Mouse (Mus musculus) hindbrain, embryonic 16.5 days (tissue): ENCODE results near the gene Pola1. TPM values are rescaled to one million over a fixed set of nuclear protein-coding genes. Genes with fewer than 3 reads are reported as not detected.

ENCODE experiments used
- ATAC-seq: fragments of 200-750 bp; cut with Nextera tagmentation; 2 replicates; pipeline ENCODE4 v1.8.0; 2017; ENCODE audit warnings: moderate TSS enrichment, moderate library complexity
- H3K27ac ChIP-seq: fragments of 300-500 bp; sonication (generic); 2 replicates; pipeline ENCODE4 v1.5.1; 2014; ENCODE audit warnings: low read depth, mild to moderate bottlenecking, control low read depth, low read length, moderate library complexity
- H3K27me3 ChIP-seq: fragments of 300-500 bp; sonication (generic); replicated peaks from 2 replicates; pipeline ENCODE4 v1.6.1; 2014; ENCODE audit warnings: low read length; ENCODE audit not compliant: control insufficient read depth, insufficient read depth
- H3K36me3 ChIP-seq: fragments of 300-500 bp; sonication (generic); 2 replicates; pipeline ENCODE4 v1.6.1; 2014; ENCODE audit warnings: mild to moderate bottlenecking, low read length, moderate library complexity, mixed read lengths; ENCODE audit not compliant: control insufficient read depth, insufficient read depth
- H3K4me1 ChIP-seq: fragments of 300-500 bp; sonication (generic); 2 replicates; pipeline ENCODE4 v1.6.1; 2014; ENCODE audit warnings: low read depth, low read length; ENCODE audit not compliant: control insufficient read depth, insufficient read depth
- H3K4me2 ChIP-seq: fragments of 300-500 bp; sonication (generic); 2 replicates; pipeline ENCODE4 v1.6.1; 2014; ENCODE audit warnings: mild to moderate bottlenecking, low read length, control low read depth, moderate library complexity
- H3K4me3 ChIP-seq: fragments of 300-500 bp; sonication (generic); 2 replicates; pipeline ENCODE4 v1.5.1; 2014; ENCODE audit warnings: mild to moderate bottlenecking, low read length, control low read depth, moderate library complexity
- H3K9ac ChIP-seq: fragments of 300-500 bp; sonication (generic); 2 replicates; pipeline ENCODE4 v1.6.1; 2014; ENCODE audit warnings: low read depth, mild to moderate bottlenecking, control low read depth, low read length, moderate library complexity
- H3K9me3 ChIP-seq: fragments of 300-500 bp; sonication (generic); 2 replicates; pipeline ENCODE4 v1.6.1; 2014; ENCODE audit warnings: mild to moderate bottlenecking, low read length, moderate library complexity; ENCODE audit not compliant: control insufficient read depth
- WGBS: fragments of 180-500 bp; shearing (Covaris S2); extraction: QIAGEN DNeasy Blood & Tissue Kit; methylation state at CpG from one replicate; pipeline ENCODE4 v1.1.7; 2014; 5-methylcytosine and 5-hydroxymethylcytosine counted together
- polyA plus RNA-seq: library from polyadenylated mRNA; unstranded; fragments of >200 nt; fragmentation: Nextera tagmentation; extraction: Ambion mirVana; gene quantifications from 2 replicates; pipeline ENCODE4 v1.2.1, GENCODE M21; 2015

Gene Pola1
- polyA plus RNA-seq = 4.6 and 5.4 TPM in 2 replicates

DNA sequence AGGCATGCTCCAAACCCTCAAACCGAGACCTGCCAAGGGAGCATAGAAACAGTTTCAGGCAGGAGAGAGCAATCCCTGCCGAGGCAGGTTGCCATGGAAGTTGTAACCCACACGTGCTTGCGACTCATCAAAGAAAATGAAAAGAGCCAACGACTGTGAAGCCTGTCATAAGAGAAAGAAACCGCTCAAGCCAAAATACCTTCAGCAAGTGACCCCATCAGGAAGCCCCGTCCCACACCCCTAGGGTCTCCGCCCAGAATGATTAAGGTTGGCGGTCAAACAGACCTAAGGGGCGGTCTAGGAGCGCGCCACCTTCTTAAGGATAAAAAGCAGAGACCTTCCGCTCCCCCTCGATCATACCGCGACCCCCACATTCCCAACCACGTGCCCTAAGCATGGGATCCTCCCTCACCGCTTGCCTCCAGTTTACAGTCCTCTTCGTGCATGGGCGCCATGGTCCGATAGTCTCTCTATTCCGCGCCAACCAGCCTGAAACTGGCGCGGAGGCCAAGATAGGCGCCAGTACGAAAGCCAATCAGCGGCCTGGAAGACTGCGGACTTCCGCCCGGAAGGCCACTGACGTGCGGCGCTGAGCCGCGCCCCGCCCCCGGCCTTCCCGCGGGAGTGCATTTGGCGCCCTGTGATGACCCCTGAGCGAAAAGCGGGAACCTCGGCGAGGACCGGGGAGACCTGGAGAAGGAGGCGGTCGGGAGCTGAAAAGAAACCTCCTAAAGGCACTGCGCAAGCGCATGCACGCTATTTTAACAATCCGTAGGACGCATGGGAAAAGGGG is at the start of gene Pola1:
Pola1 (minus strand) TSS at position 499 of the 793 bp plus-strand sequence.
- Histone ChIP-seq H3K4me3 (peak within 1 kb of the TSS; percentile 58), H3K36me3 (no peaks in the 10 kb centered on the region), H3K27me3 (no peaks in the 10 kb centered on the region), H3K9me3 (no peaks in the 10 kb centered on the region), H3K27ac (peak within 1 kb of the TSS; percentile 48), H3K9ac (peak within 1 kb of the TSS; percentile 59), H3K4me1 (no peaks in the 10 kb centered on the region), H3K4me2 (peak within 1 kb of the TSS; percentile 55)
- 20% methylated on average over 53 of the region's 53 CpGs for WGBS
- ATAC-seq = peak; percentile 99

DNA sequence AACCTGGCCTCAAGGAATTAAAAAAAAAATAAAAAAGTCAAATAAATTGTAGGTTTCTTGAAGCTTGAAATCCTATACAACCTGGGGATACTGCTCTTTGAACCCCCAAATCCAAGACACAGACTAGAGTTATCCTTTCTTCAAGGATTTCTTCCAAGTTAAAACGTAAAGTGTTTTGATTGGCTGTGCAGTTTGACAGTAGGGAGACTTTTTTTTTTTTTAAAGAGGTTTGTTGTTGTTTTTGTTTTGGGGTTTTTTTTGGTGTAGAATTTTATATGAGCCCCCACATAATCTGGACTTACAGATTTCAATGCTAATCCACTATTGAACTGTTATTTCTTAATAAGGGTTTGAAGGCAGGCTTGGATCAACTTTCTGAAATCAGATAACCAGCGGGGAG is 44.3 kb upstream of the Pola1 start:
- no peaks in the 10 kb centered on the region for H3K27me3 ChIP-seq
- peak overlapping the region; percentile 86 for H3K27ac ChIP-seq
- H3K4me1 ChIP-seq = no peaks in the 10 kb centered on the region; the same call in 1 of the 2 replicates
- H3K36me3 ChIP-seq = no peaks in the 10 kb centered on the region
- H3K4me2 ChIP-seq = peak overlapping the region; percentile 55
- H3K9me3 ChIP-seq = no peaks in the 10 kb centered on the region
- no peak overlapping the region for H3K9ac ChIP-seq
- peak overlapping the region; percentile 43 for H3K4me3 ChIP-seq
- 53% methylated on average over 2 of the region's 2 CpGs for WGBS
- no peak for ATAC-seq

DNA sequence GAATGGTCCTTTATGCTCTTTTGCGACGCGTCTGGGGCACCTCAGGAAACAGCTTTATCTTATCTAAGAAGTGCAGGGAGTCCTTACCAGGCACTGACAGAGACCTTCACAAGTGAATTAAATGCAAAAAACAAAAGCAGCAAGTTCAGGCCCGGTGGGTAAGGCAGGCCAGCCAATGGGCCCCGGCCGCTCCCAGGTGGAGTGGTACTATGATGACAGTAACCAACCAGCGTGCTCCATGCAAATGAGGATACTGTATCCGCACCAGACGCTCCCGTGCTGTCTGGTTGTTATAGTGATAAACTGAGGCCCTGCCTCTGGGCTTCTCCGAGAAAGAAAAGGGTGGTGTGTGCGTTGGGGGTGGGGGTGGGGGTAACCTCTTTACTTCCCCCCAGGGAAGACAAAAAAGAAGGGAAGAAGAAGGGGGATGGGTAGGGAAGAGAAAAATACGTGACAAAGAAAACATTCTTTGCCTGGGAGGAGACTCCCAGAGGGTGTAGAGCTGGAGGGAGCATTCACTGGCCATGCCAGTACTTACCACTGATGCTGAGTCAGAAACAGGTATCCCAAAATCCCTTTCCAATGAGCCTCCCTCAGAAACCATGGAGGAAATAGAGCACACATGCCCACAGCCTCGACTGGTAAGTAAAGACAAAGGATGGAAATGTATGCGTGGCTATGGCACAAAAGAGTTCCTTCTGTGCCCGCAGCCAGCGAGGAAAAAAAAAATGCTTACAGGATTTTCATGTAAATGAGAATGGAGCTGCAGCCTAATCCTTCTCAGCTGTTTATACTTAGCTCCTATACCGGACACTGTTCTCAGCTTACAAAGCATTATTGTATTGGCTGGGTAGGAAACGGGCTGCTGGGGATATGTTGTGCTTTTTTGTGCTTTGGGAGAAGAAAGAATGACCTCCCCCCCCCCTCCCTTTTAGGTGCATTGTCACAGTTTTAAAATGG is 43.2 kb upstream of the Pola1 start:
- H3K27ac ChIP-seq = peak overlapping the region; percentile 86
- no peaks in the 10 kb centered on the region; the same call in 1 of the 2 replicates for H3K4me1 ChIP-seq
- H3K9ac ChIP-seq = peak overlapping the region; percentile 63
- no peaks in the 10 kb centered on the region for H3K36me3 ChIP-seq
- WGBS = 17% methylated on average over 19 of the region's 19 CpGs
- peak; percentile 100 for ATAC-seq
- peak overlapping the region; percentile 55 for H3K4me2 ChIP-seq
- no peaks in the 10 kb centered on the region for H3K27me3 ChIP-seq
- peak overlapping the region; percentile 43 for H3K4me3 ChIP-seq
- no peaks in the 10 kb centered on the region for H3K9me3 ChIP-seq

DNA sequence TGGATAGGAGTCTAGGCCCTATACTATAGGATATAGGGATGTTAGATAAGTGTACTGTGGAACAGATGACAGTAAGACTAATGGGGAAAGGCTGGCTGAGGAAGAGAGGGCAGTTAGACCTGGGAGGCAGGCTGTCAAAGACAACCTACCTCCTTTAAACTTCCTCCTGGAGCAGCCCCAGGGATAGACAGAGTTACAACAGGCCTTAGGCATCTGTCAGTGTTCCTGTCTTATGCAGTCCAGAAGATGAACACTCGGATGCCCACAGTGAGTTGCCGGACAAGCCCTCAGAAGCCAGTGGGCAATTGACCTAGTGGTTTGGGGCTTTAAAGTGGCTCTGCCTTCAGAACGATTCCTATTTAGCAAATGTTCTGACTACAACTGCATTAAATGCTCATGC is 42.5 kb upstream of the Pola1 start:
- WGBS = 37% methylated on average over 3 of the region's 3 CpGs
- H3K4me2 ChIP-seq = peak overlapping the region; percentile 55
- peak overlapping the region; percentile 17; the same call in 1 of the 2 replicates for H3K9ac ChIP-seq
- H3K36me3 ChIP-seq = no peaks in the 10 kb centered on the region
- peak; percentile 3; the same call in 1 of the 2 replicates for ATAC-seq
- H3K4me3 ChIP-seq = peak overlapping the region; percentile 43
- H3K27ac ChIP-seq = peak overlapping the region; percentile 86
- H3K9me3 ChIP-seq = no peaks in the 10 kb centered on the region
- H3K27me3 ChIP-seq = no peaks in the 10 kb centered on the region
- no peaks in the 10 kb centered on the region; the same call in 1 of the 2 replicates for H3K4me1 ChIP-seq

DNA sequence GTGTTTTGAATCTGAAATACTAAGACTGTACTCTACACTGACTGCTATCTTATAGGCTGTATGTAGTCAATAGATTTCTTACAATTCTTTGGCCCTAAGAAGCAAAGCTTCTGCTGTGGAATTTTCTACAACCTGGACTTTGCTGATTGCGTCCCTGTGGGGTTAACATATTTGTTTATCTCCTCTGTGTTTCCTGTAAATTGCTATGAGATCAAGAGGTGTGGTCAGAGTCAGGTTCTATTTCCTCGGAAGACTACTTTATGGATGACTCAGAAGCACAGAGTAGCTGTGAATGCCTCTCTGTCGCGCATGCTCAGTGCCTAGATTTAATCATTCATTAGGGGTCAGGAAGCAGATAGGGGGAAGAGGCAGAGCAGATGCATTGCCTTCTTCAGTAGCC is 32.8 kb upstream of the Pola1 start:
- Histone ChIP-seq H3K27ac (no peak overlapping the region), H3K9ac (no peak overlapping the region), H3K27me3 (no peaks in the 10 kb centered on the region), H3K4me3 (no peak overlapping the region), H3K9me3 (no peaks in the 10 kb centered on the region), H3K4me2 (no peak overlapping the region), H3K4me1 (no peaks in the 10 kb centered on the region), H3K36me3 (no peaks in the 10 kb centered on the region)
- ATAC-seq = no peak
- 78% methylated on average over 4 of the region's 4 CpGs for WGBS

DNA sequence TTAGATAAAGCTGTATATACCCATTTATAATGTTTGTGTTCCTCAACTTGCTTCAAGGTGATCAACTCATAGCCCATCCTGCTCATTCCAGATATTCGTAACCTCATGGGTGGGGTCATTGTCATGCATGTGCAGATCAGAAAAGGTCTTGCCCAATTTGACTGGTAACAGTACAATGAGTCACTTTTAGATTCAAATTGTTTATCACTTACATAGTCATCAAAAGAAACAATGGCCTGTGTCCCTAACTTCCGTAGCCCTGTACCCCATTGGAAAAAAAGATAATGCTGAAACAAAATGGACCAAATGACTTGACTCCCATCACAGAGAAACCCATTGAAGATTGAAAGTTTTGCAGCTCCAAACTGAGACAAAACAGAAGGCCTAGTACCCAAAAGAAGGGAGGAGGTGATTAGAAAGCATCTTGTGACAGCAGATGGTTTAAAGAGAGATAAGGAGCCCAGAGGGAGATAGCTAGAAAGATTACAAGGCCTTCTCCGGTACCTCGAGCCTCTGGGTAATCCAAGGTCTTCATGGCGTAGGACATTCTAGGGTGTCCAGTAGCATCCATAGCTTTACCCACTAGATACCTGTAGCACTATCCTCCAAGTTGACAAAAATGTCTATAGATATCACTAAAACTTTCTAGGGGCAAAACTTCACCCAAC is 32.1 kb upstream of the Pola1 start:
- ATAC-seq = no peak
- H3K4me1 ChIP-seq = no peaks in the 10 kb centered on the region
- H3K4me3 ChIP-seq = no peak overlapping the region
- H3K27me3 ChIP-seq = no peaks in the 10 kb centered on the region
- H3K27ac ChIP-seq = no peak overlapping the region
- no peak overlapping the region for H3K4me2 ChIP-seq
- H3K9ac ChIP-seq = no peak overlapping the region
- no peaks in the 10 kb centered on the region for H3K36me3 ChIP-seq
- 92% methylated on average over 5 of the region's 5 CpGs for WGBS
- no peaks in the 10 kb centered on the region for H3K9me3 ChIP-seq

DNA sequence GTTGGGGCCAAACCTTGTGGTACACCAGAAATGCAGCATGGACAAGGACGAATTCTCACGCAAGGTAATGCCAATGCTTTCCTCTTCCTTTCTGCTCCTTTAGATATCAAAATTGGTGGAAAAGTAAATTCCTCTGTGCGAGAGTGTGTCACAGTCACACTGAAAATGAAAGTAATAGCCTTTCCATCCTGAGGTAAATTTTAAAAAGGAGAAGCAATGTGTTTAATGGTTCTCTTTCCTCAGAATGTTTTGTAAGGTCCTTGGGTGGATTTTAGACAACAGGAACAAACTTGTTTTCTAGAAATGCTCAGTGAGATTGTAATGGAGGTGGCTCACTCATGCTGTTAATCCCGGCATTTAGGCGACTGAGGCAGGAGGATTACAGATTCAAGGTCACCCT is 23.2 kb upstream of the Pola1 start:
- no peak for ATAC-seq
- Histone ChIP-seq H3K9ac (no peak overlapping the region), H3K4me2 (no peak overlapping the region), H3K4me3 (no peak overlapping the region), H3K36me3 (no peaks in the 10 kb centered on the region), H3K27ac (no peak overlapping the region), H3K27me3 (no peaks in the 10 kb centered on the region), H3K4me1 (no peaks in the 10 kb centered on the region), H3K9me3 (no peaks in the 10 kb centered on the region)
- WGBS = 81% methylated on average over 5 of the region's 5 CpGs

DNA sequence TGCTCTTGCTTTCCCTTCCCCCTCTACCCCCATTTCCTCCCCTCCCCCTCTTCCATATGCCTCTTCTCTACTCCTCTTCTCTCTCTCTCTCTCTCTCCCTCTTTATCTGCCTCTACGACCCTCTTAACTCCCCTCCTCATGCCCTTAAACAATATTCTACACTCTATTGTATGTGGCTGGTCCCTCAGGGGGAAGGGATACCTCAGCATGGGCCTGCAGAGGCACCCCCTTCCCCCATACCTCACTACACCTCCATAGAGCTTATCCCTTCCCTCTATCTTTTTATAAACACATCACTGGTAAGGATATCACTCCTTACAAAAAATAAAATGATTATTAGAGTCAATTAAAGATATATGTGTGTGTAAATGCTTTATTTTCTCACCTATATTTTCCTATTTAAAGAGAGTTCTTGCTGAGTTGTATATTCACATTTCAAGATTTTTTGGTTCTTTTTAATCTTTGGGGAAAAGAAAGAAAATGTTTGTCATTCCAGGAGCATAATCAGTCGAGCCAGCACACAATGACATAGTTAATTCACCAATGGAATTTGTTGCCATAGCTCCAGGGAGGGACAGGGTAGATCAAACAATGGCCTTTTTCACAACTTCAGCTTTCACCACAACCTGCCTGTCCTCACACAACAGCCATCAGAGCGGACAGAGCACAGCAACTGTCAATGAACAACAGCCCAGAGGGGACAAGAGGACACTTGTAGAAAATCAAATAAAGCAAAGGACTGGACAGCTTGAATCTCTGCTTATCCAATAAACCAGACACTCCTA is 22.5 kb upstream of the Pola1 start, which contains the start of gene Pcyt1b:
Pcyt1b (plus strand) TSS at position 646 of the 785 bp plus-strand sequence.
- H3K36me3 ChIP-seq = no peaks in the 10 kb centered on the region
- ATAC-seq = no peak

More for the DNA sequence above, 22.5 kb upstream of the Pola1 start, which contains the start of gene Pcyt1b:
- no peaks in the 10 kb centered on the region for H3K4me1 ChIP-seq
- H3K4me3 ChIP-seq = no peak within 1 kb of the TSS
- H3K27ac ChIP-seq = no peak within 1 kb of the TSS
- no peaks in the 10 kb centered on the region for H3K27me3 ChIP-seq
- 20% methylated on average over 3 of the region's 3 CpGs for WGBS
- H3K4me2 ChIP-seq = no peak within 1 kb of the TSS
- no peak within 1 kb of the TSS for H3K9ac ChIP-seq
- no peaks in the 10 kb centered on the region for H3K9me3 ChIP-seq
